Mouse (Mus musculus) thymus, postnatal 0 days (tissue): ENCODE data around the gene Lemd1. TPM values are rescaled to one million over a fixed set of nuclear protein-coding genes. Genes with fewer than 3 reads are reported as not detected.
"Not testable (repeated sequence)": the region's sequence is repeated elsewhere in the genome, so short reads cannot be mapped to it uniquely, and the experiment has no call there.

Source experiments
- DNase-seq: peaks from one replicate; pipeline ENCODE4 v3.0.0-alpha.2; 2015; ENCODE audit warnings: low spot score
- polyA plus RNA-seq: library from polyadenylated mRNA; unstranded; fragments of >200 nt; fragmentation: Nextera tagmentation; extraction: Ambion mirVana; gene quantifications from 2 replicates; pipeline ENCODE4 v1.2.1, GENCODE M21; 2015

Lemd1 gene
- polyA plus RNA-seq = 0.23 TPM in 1 of 2 replicates, not detected in the other

DNA sequence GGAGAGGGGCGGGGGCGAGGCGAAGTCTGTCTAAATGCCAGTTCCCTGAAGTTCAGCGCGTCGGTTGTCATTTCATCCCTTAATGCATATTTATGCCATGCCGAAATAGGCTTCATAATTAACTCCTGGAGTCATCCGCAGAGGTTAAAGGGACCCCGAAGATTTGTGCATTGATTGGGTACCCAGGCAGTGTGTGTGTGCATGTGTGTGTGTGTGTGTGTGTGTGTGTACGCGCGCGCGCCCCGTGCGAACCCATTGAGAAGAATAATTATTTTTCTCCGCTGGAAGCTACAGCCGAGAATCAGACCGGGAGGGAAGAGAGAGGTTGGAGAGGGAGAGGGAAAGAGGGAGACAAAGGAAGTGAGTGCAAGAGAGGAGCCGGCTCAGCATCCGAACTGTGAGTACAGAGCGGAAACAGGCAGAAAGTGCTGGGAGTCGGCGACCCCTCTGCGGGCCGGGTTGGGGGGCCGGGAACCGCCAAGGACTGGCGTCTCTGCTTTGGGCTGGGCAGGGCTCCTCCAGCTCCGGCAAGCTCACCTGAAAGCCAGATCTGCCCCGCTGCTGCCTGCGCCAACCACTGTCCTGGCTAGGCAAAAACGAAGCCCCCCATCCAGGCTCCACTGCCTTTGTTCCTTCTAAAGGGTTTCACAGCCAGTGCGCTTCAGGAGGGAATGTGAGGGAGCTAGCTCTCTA, at the start of gene Lemd1, which contains the start of gene AC124108.1:
TSS of gene Lemd1 (plus strand) at position 339 of the 693 bp plus-strand sequence.
TSS of gene AC124108.1 (plus strand) at position 365 of the 693 bp plus-strand sequence.
- no peak for DNase-seq

DNA sequence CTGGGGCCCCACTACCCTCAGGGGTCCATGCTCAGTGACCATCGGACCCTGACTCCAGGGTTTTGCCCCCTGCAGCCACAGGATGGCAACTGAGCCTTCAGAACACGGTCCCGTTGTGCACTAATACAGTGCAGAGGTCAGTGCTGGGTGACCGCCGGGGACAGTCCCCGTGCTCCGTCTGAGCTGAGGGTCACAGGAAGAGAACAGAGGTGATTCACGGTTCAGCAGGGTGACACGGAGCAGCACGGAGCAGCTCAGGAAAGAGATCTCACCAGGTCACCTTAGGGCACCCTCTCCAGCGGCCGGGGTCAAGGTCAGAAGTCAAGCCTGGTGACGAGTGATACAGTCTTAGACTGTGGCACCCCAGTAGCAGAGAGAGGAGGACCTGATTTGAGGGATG, 49.5 kb upstream of the Lemd1 start:
- DNase-seq = no peak

DNA sequence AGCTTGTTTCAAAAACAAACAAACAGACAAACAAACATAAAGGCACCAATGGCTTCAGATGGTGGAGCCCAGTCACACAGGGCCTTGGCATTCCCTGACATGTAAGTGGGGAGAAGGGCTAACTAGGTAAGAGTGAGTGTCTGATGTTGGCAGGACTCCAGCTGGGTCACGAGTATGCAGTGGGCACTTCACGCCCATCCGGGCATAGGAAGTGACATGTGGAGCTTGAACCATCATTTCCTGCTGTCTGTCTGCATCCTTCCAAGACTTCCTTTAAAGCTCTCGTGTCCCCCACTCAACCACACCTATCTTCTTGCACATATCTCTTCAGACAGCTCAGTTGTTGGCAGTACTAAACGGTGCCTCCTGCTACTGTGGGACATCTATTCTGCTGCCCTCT, 48.2 kb upstream of the Lemd1 start:
- no peak for DNase-seq

DNA sequence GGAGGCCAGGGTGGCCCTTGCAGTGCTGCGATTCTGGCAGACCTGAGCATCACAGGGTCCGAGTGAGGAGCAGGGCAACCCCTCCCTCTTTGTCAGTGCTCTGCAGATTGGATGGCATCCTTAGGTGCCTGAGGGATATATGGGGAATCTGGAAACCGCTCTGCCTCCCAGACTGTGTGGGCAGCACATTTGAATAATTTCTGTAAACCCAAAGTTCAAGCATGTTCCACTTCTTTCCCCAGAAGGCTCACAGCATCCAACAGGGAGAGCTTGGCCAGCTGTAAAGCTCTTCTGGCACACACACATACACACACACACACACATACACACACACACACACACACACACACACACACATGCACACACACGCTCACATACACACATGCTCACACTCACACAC, 47.5 kb upstream of the Lemd1 start:
- DNase-seq = no peak

DNA sequence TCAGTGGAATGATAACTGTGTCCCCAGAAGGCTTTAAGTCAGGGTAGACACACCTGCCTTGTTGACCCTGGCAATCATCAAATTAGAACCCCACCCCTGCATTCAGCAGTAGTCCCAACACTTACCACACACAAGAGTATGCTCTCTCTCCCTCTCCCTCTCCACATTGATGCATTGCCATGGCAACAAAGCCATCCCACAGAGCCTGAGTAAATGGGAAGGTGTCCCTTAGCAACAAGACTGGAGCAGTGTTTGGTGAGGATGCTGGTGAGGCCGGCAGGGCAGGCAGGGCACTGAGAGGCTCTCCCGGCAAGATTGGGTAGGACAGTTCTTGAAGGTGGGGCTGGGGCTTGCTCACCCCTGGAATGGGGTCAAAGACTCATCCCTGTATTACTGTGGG, 47.0 kb upstream of the Lemd1 start:
- no peak for DNase-seq

DNA sequence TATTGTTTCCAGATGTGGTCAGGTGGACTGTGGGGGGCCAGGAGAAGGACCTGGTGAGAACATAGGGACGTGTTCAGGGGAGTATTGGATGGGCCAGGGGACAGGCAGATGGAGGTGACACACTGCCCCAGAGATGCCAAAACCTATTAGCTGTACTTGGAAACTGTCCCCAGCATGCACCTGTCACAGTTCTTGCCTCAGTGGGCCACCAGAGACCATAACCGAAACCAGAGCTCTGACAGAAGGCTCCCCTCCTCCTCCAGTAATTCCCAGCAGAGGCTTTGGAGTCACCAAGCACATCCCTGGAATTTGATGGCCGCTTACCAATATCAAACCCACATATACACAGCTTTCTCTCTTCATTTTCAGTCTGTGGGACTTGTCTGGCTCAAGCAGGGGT, 46.4 kb upstream of the Lemd1 start:
- no peak for DNase-seq

DNA sequence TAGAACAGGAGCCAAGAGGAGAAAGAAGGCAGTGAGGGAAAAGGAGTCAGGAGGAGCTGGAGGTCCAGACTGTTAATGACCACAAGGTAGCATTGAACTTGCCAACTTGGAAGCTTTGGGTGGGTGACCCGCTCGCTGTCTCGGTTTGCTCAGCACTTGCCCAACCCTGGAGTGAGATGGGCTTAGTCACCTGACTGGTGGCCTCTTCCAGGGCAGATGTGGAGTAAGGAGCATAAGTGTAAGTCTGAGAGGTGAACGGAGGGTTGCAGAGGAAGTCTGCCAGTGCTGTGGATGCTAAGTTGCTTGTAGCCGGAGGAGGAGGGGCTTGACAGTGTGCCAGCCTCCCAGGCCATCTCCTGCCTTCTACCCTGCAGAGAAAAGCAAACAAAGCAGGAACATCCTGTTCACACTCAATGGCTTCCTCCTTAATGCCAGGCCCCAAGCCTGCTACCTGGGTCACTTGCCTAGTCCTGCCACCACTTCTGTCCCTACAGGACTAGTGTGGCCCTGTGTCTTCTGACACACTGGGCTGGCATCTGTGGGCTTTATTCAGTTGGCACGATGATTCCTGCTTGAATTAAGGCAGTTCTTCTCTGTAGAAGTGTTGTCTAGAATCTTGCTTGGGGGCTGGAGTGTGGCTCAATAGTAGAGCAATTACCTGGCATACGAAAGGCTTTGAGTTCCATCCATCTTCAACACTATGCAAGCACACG, 45.1 kb upstream of the Lemd1 start:
- DNase-seq = no peak

DNA sequence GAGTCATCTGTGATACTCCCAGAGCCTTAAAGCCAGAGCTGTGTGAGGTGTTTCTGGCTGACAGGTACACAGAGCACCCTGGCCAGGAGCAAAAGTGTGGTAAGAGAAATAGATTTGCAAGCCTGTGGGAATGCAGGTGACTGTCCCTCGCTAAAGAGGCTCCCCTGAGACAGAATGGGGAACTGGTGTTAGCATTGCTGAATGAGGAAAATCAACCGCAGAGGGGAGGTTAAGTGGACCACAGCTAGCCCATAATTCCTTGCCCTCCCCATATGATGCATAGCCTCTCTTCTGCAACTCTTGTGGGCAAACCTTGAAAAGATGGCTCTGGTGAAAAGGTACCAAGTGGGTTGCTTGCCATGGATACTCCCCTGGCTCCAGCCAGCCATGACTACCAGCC, 41.8 kb upstream of the Lemd1 start:
- DNase-seq = no peak

DNA sequence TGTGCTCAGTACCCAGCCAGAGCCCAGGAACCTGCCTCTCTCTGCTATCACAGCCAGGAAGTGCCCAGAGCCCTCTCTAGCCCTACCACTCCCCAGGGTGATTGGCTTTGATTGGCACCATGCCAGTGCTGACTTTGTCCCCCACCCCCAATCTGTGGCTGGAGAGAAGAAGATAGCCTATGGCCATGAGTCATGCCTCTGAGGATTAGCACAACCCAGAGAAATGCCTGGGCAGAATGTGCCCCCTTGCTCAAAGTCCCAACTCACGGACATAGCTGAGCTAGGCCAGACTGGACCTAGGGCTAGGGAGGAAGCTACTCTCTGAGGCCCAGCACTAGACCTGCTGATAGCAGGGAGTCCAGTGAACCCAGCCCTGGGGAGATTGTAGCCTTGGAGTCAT, 41.1 kb upstream of the Lemd1 start:
- no peak for DNase-seq

DNA sequence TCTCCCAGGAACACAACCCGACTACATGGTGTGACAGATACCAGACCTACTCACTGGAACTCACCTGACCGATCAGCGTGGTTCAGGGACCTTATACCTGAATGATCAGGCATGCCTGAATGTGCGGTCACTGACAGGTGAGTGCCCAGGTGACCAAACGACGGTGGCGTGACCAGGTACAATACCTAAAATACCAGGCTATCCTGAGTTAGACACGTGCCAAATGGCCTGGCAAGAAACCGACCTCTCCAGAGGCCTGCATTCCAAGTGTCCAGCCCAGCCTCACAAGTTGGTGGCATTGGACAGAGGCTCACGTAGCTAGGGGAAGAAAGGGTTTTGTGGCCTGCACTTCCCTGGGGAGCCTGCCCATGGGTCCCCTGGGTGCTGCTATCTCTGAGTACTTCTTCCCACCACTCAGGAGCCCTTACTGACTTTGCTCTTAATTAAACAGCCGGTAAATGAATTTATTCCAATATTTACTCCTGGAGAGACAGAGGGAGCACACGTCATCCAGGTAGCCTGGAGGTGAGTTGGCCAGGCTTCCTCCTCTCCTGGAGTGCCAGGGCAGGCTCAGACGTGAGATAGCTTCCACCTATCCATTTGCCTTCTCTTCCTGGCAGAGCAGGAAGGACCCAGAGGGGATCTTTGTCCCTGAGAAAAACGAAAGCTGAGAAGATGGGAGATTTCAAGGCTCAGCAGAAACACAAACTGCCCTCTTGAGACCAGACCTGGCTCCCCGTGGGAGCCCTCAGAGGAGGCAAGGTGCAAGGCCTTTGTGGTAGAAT, 40.2 kb upstream of the Lemd1 start:
- DNase-seq = no peak

DNA sequence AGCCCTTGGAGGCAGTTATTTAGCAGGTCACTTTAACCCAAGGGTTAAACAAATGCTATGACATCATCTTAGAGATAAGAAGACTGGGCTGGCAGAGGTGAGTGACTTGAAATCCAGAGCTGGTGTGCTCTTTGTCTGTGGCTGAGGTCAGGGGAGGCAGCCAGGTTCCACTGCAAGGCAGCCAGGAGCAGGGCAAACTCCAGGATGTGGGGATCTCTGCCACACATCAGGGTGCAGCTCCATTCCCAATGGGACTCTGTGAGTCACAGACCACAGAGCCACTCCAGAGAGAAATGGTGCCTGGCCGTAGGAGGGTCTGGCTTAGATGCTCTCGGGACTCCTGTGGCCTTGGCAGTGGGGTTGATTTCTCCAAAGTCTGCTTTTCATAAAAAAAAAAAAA, 39.3 kb upstream of the Lemd1 start:
- DNase-seq = no peak

DNA sequence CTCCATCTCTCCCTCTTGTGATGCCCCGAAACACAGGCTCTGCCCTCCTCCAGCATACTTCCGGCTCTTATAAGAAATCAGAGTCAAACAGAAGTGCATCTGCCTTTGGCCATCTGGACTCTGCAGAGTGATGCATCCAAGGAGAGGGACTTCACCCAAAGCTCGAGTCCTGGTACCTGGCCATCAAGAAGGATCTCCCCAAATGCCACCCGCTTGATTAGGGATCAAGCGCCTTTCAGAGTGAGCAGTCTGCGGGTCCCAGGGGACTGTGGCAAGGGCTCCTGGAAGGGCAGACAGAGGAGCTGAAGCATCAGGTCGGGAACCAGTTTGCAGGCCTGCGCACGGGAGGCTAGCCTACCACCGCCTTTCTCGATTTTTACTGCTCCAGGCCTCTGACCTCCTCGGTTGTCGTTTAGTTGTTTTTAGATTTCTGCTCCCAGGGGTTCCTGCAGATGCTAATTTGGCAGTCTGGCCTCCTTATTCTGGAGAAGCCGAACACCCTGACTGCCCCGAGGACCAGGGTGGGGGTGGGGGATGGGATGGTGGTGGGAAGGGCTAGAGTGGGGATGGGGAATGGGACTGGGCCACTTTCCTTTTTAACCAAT, 38.0 kb upstream of the Lemd1 start:
- DNase-seq = no peak

DNA sequence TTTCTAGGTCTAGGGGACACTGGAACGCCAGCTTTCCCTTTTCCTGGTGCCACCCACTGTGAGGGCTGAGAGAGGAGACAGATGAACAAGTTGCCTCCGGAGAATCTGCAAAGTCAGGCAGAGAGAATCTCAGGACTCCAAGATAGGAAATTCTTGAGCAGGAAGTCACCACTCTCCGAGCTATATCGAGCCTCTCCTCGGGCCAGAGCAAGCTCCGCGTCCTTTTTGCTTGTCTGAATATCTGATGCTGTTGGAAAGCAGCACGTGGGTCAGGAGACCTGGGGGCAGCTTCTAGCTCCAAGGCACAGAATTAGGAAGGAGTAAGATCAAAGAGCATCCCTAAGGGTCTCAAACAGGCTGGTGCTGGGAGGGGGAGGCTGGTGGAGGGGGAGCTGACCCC, 37.5 kb upstream of the Lemd1 start:
- no peak for DNase-seq

DNA sequence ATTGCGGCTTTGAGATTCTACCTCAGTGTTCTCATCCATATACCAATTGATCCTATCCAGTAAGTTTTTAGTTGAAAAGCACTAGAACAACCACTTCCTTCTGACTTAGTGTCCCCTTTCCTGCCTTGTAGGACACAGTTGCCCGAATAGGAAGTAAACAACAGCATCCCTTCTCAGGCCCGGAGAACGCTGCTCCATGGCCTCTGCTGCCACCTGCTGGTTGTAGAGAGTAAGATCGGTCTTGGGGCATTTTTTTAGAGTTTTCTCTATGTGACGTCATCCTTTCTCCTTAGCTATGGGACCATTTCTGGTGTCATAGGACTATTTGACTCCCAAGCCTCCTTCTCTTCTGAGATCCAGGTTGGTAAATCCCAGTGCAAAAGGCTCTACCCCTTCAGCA, 35.5 kb upstream of the Lemd1 start:
- peak; percentile 90 for DNase-seq

DNA sequence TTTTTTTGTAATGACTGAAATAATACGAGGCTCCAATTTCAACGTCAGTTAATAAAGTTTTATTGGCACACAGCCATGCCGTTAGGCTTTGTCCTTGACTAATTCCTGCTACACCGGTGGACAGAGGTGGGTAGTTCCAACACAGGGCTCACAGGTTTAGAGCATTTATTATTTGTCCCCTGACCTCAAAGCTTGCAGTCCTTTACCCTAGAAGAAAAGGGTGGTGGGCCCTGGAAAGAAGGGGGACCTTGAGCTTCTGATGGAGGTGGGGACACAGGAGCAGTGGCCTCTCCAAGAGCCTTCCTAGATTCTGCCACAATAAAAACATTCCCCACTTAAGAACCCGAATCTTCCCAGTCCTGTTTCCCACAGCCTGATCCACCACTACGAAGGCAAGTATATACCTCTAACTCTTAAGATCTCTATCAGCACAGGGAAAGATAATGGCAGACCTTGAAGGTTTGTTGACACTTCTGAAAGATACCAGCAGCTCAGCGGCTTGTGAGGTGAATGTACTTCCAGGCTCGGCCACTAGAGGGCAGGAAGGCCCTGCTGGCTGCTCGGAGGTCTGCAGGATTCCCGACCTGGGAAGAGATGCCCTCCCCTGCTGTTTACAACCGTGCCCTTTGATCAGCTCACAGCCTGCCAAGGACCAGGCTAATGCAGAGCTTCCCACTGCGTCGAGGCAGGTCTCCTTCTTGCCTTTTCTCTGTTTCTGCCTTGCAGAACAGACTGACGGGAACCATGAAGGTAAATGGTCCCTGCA, 34.0 kb upstream of the Lemd1 start:
- DNase-seq = peak; percentile 76

DNA sequence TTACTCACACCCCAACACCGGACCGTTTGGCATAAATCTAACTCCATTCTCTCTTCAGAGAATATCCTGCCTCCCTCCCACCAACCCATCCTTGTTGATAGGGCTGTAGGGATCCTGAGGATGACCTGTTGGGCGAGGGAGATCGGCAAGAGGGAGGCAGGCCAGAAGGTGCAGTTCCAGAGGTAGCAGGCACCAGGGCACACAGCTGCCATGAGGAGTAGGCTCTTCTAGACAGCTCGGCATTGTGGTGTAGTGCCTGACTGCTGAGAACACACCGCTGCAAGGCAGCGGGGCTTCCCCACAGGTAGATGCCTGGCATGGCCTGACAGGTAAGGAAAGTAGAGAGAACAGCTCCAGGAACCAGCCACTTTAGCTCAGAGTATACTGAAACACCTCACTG, 33.4 kb upstream of the Lemd1 start:
- no peak for DNase-seq

DNA sequence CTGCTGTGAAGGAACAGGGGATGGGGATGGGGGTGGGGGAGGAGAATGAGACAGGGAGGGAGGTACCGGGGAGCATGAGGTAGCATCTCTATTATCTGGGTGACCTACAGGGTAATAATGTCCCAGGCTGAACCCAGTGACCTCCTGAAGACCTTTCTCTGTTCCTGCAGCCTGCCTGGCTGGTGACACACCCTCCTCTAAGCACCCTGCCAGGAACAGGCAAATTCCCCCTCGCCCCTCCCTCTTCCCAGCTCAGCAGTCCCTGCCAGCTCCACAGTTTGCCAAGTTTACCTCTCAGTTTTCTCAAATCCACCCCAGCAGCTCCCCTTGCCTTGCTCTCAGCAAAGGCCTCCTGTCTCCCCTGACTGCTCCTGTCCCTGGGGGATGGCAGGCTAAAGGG, 32.5 kb upstream of the Lemd1 start:
- DNase-seq = no peak

DNA sequence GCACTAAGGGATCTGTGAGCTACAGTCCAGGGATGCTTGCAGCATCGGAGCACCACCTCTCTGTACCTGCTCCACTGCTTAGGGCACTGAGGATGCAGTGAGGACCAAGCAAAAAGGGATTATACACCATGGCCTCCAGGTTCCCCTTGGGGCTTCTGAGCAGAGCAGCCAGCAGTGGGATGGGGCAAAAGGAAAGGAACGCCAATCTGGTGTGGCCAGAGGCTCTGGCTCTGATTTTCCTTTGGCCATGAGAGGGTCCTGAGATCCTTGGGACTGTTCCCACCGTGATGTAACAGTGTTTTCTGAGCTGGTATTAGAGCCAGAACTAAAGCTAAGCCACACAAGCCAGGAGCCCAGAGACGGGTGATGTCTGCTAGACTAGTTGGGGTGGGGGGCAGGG, 31.6 kb upstream of the Lemd1 start:
- no peak for DNase-seq

DNA sequence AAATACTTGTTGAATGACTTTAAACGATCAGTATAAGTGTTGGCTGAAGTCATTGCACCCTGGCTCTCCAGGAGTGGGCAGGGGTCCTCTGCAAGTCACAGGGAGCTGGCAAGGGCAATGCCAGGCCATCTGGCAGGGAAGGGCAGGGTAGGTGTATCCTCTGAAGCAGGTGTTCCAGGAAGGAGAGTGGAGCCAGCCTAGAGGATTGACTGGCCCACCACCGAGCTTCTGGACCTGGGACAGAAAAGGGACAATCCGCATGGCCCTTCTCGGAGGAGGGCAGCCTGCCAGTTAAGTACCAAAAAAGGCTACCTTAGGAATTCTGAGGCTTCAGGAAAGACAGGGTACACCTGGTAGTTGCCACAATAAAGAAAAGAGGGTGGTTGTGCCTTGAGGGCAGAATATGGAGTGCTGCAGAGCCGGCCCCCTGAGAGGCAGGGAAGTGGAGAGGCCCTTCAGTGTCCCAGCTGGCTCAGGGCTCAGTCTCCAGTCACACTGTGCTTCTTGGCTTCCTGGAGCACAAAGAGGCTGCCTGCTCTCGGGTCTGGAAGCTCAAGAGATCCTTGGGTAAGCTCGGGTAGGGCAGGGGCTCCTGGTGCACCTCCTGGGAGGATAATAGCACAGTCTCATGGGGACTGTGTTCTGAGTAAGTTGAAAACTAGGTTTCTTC, 29.9 kb upstream of the Lemd1 start:
- no peak for DNase-seq

DNA sequence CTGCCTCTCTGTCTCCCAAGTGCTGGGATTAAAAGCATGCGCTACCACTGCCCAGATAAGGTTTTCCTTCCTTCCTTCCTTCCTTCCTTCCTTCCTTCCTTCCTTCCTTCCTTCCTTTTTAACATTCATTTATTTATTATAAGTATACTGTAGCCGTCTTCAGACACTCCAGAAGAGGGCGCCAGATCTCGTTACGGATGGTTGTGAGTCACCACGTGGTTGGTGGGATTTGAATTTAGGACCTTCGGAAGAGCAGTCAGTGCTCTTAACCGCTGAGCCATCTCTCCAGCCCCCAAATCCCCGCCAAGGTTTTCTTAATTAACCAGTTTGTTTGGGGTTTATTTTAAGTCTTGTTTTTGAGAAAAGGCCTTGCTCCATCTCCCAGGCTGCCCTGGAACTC, 28.6 kb upstream of the Lemd1 start:
- DNase-seq = not testable (repeated sequence)
